Mouse (Mus musculus) T-cell, adult 2 months (primary cell): ENCODE data around the gene Ublcp1.
"Not testable (repeated sequence)": the region's sequence is repeated elsewhere in the genome, so short reads cannot be mapped to it uniquely, and the experiment has no call there.

Experiments
- DNase-seq: peaks from one replicate; pipeline ENCODE4 v3.0.0; 2022; ENCODE audit warnings: low spot score

Gene Ublcp1

DNA sequence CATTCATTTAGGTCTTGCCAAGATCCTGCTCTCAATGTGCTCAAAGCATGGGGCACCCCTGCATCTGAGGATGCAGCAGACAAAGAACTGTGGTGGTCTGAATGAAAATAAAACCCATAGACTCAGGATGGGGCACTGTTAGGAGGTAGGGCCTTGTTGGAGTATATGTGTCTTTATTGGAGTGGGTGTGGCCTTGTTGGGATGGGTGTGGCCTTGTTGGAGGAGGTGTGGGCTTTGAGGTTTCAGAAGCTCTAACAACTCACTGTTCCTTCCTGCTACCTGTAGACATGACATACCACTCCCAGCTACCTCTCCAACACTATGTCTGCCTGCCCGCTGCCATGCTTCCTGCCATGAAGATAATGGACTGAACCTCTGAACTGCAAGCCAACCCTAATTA lies 18.8 kb upstream of the Ublcp1 start:
- no peak for DNase-seq

DNA sequence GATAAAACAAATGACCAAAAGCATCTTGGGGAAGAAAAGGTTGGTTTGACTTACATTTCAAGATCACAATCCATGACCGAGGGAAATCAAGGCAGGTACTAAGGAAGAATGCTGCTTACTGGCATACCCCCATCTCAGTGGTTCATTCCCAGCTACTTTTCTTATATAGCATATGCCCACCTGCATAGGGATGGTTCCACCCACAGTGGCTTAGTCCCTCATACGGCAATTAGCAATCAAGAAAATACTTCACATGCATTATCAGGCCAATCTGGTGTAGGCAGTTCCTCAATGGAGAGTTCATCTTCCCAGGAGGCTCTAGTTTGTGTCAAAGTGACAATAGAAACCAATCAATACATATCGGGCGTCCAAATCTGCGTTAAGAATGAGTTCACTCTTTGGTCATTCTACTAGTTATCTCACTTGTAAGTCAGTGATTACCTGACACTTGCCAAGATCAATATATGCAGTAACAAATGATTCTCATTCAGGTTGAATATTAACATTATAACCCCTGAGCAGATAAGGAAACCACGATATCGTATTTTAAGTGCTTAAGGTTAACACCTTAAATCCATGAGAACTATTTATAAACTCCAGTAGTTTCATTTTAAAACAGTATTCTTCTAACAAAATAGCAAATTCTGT lies 14.9 kb upstream of the Ublcp1 start:
- no peak for DNase-seq

DNA sequence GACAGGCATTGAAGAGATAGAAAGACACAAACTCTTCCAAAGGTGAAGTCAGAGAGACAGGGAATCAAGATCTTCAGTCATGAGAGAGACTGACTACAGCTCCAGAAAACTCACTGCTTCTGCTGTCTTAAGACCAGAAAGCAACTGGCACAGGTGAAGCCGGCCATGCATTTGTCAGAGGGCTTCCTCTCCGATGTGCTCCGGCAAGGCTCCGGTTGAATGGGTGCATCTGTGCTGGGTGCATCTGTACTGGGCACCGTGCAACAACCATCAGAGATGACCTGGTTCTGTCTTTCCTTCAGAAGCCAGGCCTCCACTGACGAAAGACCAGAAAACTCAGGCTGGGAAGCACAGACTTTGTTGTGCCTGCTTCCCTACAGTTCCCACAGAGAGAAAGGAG lies 9.9 kb upstream of the Ublcp1 start:
- no peak for DNase-seq

DNA sequence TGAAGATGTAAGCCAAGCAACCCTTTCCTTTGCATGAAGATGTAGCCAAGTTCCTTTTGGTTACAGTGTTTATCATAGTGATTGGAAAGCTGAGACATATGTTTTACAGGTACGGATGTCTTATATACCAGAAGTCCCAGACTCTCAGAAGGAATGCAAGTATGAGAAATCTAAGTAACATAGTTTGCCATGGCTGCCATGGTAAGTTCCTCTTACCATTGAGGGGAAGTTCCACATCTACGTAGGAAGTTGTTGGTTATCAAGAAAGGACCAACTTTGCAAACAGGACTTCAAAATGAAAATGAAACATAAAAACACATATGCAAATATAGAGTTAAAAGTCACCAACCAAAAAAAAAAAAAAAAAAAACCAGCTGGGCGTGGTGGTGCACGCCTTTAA lies 8.1 kb upstream of the Ublcp1 start:
- no peak for DNase-seq

DNA sequence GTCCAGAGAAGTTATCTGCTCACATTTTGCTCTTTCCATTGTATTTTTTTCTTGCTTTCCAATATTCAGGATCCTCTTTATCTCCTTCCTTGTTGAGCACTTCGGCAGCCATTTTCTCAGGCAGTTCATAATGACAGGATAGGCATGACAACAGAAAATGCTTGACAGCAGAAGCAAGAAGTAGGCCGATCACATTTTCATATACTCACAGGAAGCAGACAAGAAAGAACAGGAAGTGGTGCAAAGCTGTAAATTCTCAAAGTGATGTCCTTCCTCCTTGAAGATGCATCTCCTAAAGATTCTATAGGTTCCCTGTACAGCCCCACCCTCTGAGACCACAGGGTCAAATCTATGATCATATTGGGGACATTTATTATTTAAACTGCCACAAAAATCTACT lies 6.1 kb upstream of the Ublcp1 start:
- DNase-seq, result peak; percentile 39

DNA sequence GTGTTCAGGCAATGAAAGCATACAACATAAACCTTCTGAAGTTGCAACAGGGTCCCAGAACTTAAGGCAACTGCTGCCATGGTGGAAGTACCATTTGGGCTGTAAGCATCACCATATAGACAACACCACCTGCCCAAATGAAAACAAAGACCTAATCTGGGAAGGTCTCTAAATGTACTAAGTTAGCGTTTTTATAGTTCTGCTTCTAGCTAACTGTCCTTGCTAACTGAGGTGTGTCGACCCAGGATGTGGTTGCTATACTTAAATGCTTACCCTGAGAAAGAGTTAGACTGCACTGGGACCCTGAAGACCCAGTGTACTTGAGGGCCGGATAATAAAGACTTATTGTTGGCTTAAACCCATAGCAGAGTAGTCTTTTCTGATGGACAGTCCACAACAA lies 5.2 kb upstream of the Ublcp1 start:
- peak; percentile 25 for DNase-seq

DNA sequence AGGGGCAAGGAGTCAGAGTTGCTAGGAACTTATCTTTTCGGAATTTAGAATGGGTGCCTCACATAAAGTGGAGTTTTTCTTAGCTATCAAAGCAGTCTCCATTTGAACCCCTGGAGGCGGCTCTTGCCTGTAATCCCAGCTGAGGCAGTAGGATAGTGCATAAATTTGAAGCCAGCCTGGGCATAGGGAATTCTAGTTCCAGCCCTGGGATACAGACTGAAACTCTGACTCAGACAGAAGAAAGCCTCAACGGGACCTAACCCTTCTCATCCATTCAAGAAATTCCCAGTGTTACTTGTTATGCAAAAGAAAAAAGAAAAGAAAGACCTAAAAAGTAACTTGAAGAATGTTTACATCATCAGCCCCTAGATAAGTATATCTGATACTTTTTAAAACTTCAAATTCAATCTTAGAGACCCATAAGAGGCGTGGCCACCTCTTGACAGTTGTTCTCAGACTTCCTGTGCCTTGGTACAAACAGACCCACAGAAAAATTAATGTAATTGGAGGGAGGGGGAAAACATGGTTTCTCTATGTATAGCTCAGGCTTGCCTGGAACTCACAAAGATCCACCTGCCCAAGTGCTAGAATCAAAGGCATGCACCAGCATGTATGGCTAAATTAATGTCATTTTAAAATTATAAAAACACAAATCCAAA lies 1.2 kb upstream of the Ublcp1 start:
- peak; percentile 23 for DNase-seq

DNA sequence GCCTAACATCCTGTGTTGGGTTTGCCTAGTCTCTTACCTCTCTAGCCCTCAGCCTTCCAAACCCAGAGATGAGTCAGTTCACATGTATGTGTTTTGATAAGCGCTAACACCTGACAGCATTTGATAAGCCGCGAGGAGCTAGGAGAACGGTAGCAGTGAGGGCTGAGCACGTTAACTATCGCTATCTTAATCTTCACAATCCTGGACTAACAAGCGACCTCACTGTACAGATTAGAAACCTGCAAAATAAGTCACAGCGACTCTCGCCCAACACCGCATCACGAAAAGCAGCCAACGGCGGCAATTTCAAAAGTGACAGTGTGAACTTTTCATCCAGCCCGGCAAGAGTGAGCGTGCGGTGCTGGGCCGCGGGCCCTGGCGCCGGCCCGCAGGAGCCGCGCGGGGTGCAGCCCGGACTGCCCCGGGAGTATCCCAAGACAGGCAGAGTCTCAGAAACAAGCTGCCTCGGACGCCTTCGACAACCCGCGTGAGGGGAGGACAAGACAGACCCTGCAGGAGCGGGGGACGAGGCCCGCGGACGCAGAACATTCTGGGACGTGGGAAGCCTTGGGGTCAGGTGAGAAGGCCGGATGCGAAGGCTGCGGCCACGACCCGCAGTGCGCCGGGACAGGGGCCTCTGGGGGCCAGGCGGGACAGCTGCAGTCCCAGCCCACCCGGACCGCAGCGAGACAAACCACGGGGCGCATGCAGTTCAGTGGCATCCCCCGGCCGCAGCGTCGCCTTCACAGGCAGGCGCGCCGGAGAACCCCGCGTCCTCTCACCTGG lies 459 bp downstream of the Ublcp1 start:
- DNase-seq, result peak; percentile 74

DNA sequence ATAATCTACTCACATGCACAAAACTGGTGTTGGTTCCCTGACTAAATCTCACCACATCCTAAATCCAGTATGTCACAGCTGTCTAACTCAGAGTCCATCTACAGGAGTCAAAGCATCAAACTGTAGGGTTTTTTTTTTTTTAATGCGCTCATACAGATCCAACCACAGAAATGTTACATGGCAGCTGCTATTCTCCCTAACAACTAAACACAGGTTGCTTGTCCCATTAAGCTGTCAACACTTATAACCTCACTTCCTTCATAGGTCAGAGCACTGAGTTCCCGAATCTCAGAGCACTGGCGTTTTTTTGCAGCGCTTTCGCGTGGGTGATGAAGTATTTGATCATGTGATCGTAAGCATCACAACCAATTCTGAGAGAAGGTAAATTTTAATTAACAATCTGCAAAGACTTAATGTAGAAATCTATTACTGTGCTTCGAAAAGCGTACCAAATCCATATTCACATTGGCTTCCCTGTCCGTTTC lies 1.9 kb downstream of the Ublcp1 start:
- DNase-seq, result no peak

DNA sequence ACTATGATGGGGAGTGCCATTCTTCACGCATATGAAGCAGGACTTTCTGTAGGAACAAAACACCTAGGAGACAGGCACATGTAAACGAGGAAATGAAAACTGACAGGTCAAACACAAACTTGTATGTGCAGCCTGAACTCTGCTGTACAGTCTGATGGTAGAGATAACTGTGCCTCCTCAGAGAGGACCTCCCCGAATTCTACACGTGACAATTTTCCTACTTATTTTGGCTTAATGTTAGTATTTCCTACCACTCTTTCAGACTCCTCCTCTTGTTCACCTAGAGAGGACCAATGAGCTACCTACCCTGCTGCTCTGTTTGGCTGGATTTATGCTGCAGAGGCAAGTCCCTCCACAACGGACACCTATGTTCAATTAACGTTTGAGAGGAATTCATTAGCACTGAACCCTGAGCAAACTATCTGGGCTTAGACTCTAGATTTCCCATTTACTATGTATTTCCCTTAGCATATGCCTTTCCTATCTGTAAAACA lies 3.3 kb downstream of the Ublcp1 start:
- DNase-seq, result peak; percentile 16

DNA sequence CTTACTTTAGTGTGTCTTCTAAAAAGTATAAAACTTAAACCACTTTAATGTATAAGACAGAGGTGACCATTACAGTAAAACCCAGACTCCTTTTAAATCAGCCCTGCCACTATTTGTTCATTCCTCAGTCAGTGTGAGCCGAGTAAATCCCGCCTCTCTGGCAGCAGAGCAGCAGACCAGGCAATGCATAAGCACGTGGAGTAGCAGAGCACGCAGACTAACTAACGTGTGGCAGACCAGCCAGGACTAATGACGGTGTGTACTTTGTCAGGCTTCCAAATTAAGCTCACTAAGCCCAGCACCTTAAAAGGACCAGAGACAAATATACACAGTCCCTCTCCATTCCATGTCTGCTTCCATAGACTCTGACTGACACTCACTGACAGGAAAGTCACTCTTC lies 8.8 kb downstream of the Ublcp1 start:
- no peak for DNase-seq

DNA sequence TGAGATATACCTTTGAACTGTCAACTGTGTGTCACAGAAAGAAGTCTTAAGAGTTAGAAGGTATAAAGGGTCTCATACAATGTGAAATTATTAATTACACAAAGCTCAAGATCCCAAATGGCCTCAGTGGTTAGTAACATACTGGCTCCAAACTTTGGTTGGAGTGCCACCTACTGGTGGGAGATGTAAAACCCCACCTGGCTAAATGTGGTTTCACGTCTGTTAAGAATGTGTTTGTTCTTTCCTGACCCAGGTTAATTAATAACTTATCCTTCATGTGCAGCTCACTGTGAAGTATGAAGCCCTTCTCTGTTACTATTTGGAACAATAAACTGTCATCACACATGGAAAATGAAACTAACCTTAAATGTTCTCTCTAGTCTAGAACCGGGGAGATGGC lies 16.9 kb downstream of the Ublcp1 start:
- DNase-seq, result peak; percentile 53

DNA sequence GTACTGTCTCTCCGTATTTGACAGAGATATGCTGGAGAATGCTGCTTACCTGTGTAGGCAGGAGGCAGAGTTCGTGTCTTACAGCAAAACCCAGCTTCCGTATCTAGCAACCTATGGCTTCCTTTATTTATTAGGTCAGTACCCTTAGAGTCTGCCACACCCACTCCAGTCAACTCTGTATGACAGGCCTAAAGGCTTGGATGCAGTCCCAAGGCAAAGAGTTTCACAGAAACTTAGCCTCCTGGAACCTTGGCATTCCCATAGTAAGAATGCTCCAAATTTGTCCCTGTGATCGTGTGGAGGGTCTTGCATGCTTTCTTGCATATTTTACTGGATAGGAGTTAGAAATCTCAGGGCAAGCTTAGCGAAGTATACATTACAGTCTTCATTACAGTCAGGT lies 18.3 kb downstream of the Ublcp1 start:
- DNase-seq, result not testable (repeated sequence)

DNA sequence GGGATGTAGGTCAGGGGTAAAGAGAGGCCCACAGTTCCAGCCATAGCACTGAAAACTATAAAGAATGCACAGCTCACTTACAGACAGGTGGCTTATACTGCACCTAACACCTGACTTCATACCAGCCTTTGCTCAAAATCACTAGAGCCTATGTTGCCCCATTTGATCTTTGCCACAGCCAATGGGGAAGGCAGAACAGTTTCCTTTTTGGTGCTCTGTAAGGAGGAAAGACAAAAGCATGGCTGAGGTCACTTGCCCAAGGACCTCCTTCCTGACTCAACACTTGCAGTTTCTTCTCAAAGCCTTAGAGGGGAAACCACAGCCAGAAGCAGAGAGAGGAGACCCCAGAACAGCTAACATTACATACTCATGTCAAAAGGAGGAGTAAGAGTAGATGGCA lies 19.3 kb downstream of the Ublcp1 start:
- DNase-seq, result peak; percentile 16

DNA sequence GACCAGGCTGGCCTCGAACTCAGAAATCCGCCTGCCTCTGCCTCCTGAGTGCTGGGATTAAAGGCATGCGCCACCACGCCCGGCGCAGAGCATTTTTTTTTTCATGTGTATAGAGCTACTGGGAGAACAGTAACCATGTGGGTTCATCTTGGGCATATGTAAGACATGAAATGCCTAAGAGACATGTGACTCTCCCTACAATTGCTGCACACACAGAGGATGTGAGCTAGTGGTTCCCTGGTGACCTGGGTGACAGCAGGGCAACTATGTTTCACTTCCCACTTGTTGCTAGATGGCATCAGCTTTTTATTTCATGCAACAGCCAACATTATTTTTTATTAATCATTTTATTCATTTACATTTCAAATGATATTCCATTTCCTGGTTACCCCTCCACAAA lies 32.5 kb downstream of the Ublcp1 start:
- no peak for DNase-seq

DNA sequence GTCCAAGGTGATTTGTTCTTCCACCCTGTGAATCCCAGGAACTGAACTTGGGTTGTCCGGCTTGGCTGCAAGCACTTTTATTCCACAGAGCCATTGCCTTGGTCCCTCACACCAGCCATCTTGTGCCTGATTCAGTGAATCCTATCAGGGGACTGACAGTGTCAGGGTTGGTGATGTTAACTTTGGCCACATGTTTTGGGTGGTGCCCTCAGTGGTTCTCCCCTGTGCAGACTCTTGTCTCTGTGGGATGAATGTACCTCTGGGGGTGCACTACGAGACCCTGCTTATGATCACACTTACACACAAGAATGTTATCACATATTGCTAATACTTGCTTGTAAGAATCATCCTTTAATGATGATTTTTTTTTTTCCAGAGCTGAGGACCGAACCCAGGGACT lies 40.3 kb downstream of the Ublcp1 start:
- DNase-seq, result no peak

DNA sequence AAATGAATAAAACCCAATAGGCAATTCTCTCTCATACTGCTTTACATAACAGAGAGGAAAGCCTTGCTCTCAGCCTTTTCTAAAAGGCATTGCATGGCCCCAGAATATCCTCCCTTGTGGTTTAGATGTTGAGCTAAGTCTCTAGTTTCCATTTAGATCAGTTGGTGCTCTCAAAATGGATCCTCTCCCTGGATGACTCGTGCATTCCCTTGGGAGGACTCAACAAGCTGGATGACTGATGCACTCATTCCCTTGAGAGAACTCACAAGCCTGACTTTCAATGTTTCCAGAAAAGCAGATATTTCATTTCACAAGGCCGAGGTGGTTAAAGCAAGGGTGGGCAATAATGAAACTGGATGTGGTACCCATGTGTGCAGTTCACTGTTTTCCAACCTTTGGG lies 42.3 kb downstream of the Ublcp1 start:
- DNase-seq, result no peak

DNA sequence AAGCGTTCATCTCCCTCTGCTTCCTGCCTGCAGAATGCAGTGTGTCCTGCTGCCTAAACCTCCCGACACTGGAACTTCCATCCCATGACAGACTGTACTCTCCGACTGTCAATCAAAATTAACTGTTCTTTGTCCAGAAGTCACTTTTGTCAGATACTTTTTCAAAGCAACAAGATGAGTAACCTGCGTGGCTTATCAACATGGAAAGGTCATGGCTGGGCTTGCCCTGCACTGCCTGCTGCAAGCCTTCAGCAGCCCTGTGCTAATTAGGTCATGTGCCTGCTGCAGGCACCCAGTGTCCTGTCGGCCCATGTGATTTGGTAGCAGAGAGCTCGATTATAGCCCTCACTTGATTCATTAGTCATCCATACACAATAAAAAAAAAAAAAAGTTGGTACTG lies 44.7 kb downstream of the Ublcp1 start:
- no peak for DNase-seq

DNA sequence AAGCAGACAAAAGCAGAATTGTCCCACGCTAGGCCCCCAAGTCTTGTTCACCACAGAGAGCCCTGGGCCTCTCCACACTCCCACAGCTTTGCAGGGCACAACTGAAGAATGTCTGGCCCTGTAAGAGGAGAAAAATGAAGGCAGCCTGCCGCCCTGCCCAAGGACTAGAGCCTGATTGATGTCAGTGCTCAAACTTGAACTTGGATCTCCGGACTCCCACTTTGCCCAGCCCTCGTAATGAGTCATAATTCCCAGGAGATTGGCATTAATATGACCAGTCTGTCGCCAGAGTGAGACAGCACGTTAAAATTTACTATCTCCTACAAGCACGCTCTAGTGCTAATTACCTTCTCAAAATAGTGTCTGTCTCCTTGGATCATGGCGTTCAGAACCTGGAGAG lies 45.3 kb downstream of the Ublcp1 start:
- no peak for DNase-seq

DNA sequence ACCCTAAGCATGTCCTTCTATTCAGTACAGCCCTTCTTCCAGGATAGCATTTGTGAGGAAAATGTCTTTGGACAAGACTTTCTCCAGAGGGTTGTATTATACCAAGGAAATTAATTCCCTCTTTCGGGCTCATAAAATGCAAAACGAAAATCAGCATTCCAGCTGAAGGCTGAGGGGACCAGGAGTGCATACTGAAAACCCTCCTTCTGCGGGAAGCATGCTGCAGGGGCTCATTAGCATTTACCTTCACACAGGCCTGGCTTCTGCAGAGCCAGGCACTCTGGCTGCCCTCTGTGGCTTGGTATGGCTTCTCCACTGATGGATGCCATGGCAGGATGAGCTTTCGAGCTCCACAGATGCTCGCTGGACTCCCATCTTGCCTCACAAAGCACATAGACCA lies 46.3 kb downstream of the Ublcp1 start:
- no peak for DNase-seq

DNA sequence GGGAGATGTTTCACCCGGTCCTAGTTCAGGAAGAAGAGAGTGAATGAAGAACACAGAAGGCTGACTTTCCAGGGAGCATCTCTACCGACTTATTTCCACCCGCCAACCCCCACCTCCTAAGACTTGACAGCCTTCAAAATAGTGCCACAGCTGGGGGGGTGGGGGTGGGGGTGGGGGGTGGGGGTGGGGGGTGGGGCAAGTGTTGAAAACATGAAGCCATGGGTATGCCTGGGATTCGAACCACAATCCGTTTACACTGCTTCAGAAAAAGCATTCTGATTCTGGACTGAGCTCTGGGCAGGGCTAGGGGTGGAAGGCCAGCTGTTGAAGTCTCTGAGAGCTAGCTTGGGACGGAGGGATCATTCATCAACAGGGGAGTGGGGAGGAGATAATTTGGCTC lies 47.0 kb downstream of the Ublcp1 start:
- DNase-seq, result no peak

DNA sequence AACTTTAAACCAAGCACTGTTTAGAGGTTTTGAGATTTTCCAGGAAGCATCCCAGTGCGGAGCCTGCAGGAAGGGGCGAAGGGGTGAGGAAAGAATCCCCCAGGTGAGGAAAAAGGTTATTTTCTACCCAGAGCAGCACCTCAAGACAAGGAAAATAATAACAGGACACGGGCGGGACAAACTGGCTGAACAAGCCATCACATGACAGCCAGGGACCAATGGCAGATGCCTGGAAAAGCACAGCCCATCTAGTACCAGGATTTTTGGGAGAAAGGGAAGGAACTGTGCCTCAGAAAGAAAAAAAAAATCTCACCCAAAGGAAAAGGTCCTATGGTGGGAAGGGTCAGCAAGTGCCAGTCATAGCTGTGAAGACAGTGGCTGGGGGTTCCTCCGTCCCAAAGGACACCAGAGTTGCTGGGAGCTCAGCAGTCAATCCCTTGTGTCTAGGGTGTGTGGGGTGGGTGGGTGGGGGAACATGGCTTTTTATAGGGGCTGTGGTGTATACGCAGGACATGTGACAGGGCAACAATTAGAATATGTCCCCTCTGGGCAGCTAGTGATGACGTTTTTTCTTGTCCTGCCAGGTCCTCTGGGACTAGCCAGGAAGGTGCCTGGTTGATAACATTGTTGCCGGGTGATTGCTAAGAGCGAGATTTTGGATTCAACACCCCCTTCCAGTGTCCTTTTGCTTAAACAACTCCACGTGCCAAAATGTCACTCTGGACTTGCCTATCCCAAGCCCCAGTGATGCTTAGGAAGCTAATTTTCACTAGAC lies 47.8 kb downstream of the Ublcp1 start:
- no peak for DNase-seq
